Mouse (Mus musculus): ENCODE measurements around the gene Prkd2. TPM values are rescaled to one million over a fixed set of nuclear protein-coding genes. Genes with fewer than 3 reads are reported as not detected.

Prkd2 gene
- total and polyA plus RNA-seq, 3 experiments = 9.8 to 39.0 (median 18.0) TPM

DNA sequence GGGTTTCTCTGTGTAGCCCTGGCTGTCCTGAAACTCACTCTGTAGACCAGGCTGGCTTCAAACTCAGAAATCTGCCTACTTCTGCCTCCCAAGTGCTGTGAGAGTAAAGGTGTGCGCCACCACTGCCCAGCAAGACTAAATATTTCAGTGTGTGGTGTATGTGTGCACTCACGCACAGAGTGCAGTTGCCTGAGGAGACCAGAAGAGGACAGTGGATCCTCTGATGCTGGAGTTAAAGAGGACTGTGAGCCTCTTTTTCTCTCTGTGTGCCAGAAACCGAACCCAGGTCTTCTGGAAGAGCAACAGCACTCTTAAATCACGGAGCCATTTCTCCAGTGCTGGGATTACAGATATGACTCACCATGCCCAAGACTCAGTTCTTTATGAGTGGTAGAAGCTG lies 30.7 kb downstream of the Prkd2 start:
- DNase-seq (ENCODE audit: extremely low read depth) = no peak
- Histone ChIP-seq H3K27ac (ENCODE audit: insufficient read depth, low read depth) (no peak overlapping the region), H3K79me2 (replicated peaks; ENCODE audit: control insufficient read depth, extremely low read depth, insufficient read depth, poor library complexity, severe bottlenecking) (no peaks in the 10 kb centered on the region), H3K4me2 (ENCODE audit: insufficient read depth, low read depth, poor library complexity, severe bottlenecking) (no peak overlapping the region), H3K27me3 (replicated peaks) (no peaks in the 10 kb centered on the region), H3K9me3 (replicated peaks; ENCODE audit: low read length) (no peaks in the 10 kb centered on the region), H3K9ac (ENCODE audit: insufficient read depth, low read depth) (no peak overlapping the region), H3K4me3 (replicated peaks in 1 of 3; ENCODE audit: low read depth in 2 of 3, low read length in 2 of 3, poor library complexity in 1 of 3) (no peak overlapping the region), H3K4me1 (ENCODE audit: control insufficient read depth in 1 of 2, insufficient read depth in 2 of 2) (peaks cover 6 to 26% of the 10 kb centered on the region in 2 experiments), H3K36me3 (replicated peaks in 1 of 2; ENCODE audit: control insufficient read depth in 1 of 2, insufficient read depth in 1 of 2, low read length in 1 of 2) (peaks cover 26 to 49% of the 10 kb centered on the region in 2 experiments)
- in situ Hi-C loops (cut with MboI; ENCODE audit: low pct_ligation_motif_present, low pct_unique_long_range_greater_than_20kb, low sequenced_read_pairs) (loop anchor here (5.0 kb wide), 1 partner anchor 34 kb away; the partner anchor contains the start of gene Ptgir), dilution Hi-C loops (cut with MboI; ENCODE audit: extremely low pct_ligation_motif_present, extremely low pct_unique_long_range_greater_than_20kb, low sequenced_read_pairs) (no loop called here)
- TF ChIP-seq JUN (IDR thresholded peaks at IDR 0.05; ENCODE audit: insufficient read depth, low read depth, low read length) (no peak), BHLHE40 (IDR thresholded peaks at IDR 0.05; ENCODE audit: low read depth, low read length) (no peak), EP300 (IDR thresholded peaks at IDR 0.05; ENCODE audit: low read length) (no peak), MYC (IDR thresholded peaks at IDR 0.05; ENCODE audit: low read depth, low read length) (no peak), SIN3A (IDR thresholded peaks at IDR 0.05; ENCODE audit: low read length) (no peak), MXI1 (IDR thresholded peaks at IDR 0.05; ENCODE audit: low read depth, low read length) (no peak), GABPA (IDR thresholded peaks at IDR 0.05; ENCODE audit: insufficient replicate concordance, low read depth, low read length) (no peak), ELF1 (IDR thresholded peaks at IDR 0.05; ENCODE audit: low read depth, low read length) (no peak), POLR2A (IDR thresholded peaks at IDR 0.05; ENCODE audit: low read depth, low read length) (no peak), MAX (IDR thresholded peaks at IDR 0.05; ENCODE audit: low read length) (no peak), MAZ (IDR thresholded peaks at IDR 0.05; ENCODE audit: low read depth, low read length) (no peak), ZMIZ1 (IDR thresholded peaks at IDR 0.05; ENCODE audit: low read depth, low read length) (no peak), ETS1 (conservative IDR thresholded peaks at IDR 0.05; ENCODE audit: low read depth, low read length) (no peak), NRF1 (IDR thresholded peaks at IDR 0.05; ENCODE audit: low read depth, low read length) (no peak), KAT2A (IDR thresholded peaks at IDR 0.05; ENCODE audit: insufficient replicate concordance, low read length) (no peak), MEF2A (IDR thresholded peaks at IDR 0.05; ENCODE audit: borderline replicate concordance, low read depth, low read length) (no peak)

DNA sequence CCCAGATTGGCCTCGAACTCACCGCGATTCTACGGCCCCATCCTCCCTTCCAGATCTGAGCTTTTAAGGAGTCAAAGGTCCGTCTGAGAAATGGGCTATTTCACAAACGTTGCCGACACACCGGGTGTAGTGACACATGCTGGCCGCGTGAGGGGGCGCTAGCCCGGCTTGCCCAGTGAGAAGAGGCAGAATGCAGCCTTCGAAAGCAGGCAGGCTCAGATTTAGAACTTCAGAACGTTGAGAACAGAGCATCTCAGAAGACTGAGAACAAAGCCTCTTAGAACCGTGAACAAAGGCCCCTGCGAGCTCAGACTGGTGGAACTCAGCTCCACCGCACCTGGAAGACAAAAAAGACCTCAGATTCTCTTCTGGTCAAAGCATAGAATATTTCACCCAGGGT lies 31.5 kb downstream of the Prkd2 start:
- dilution Hi-C loops (cut with MboI; ENCODE audit: extremely low pct_ligation_motif_present, extremely low pct_unique_long_range_greater_than_20kb, low sequenced_read_pairs) = no loop called here

More for the DNA sequence above, 31.5 kb downstream of the Prkd2 start:
- DNase-seq (ENCODE audit: extremely low read depth) = peak; percentile 84
- H3K27ac ChIP-seq (ENCODE audit: insufficient read depth, low read depth) = peak overlapping the region; percentile 43; the same call in 1 of the 2 replicates
- peaks cover 21 to 47% of the 10 kb centered on the region in 2 experiments for H3K36me3 ChIP-seq (replicated peaks in 1 of 2; ENCODE audit: control insufficient read depth in 1 of 2, insufficient read depth in 1 of 2, low read length in 1 of 2)
- peak overlapping the region; percentile 83 for H3K4me2 ChIP-seq (ENCODE audit: insufficient read depth, low read depth, poor library complexity, severe bottlenecking)
- H3K79me2 ChIP-seq (replicated peaks; ENCODE audit: control insufficient read depth, extremely low read depth, insufficient read depth, poor library complexity, severe bottlenecking) = no peaks in the 10 kb centered on the region
- no peak for TF ChIP-seq ETS1 (conservative IDR thresholded peaks at IDR 0.05; ENCODE audit: low read depth, low read length)
- 0 out of 2 replicates have a peak, but pooled peaks have one; percentile 37 for TF ChIP-seq ZC3H11A (IDR thresholded peaks at IDR 0.05; ENCODE audit: low read depth, low read length)
- TF ChIP-seq SMC3 (IDR thresholded peaks at IDR 0.05; ENCODE audit: low read depth, low read length) = peak; percentile 95
- peak; percentile 57 for TF ChIP-seq MAX (IDR thresholded peaks at IDR 0.05; ENCODE audit: low read length)
- no peak for TF ChIP-seq ZNF384 (IDR thresholded peaks at IDR 0.05; ENCODE audit: low read depth, low read length)
- TF ChIP-seq E2F4 (IDR thresholded peaks at IDR 0.05; ENCODE audit: insufficient replicate concordance, low read depth, low read length) = no peak
- 0 out of 2 replicates have a peak, but pooled peaks have one; percentile 28 for TF ChIP-seq NRF1 (IDR thresholded peaks at IDR 0.05; ENCODE audit: low read depth, low read length)
- TF ChIP-seq MAFK (IDR thresholded peaks at IDR 0.05; ENCODE audit: insufficient replicate concordance, low read length) = no peak
- TF ChIP-seq TCF12 (IDR thresholded peaks at IDR 0.05; ENCODE audit: low read depth, low read length) = peak; percentile 41; the same call in 1 of the 2 replicates
- TF ChIP-seq MEF2A (IDR thresholded peaks at IDR 0.05; ENCODE audit: borderline replicate concordance, low read depth, low read length) = peak; percentile 60; the same call in 1 of the 2 replicates
- TF ChIP-seq CTCF (conservative IDR thresholded peaks at IDR 0.05 in 1 of 2, IDR thresholded peaks at IDR 0.05 in 1 of 2; ENCODE audit: low read depth in 2 of 2, low read length in 2 of 2) = peak; percentile 77 to 96
- TF ChIP-seq TBP (conservative IDR thresholded peaks at IDR 0.05; ENCODE audit: low read depth, low read length) = no peak
- TF ChIP-seq POLR2AphosphoS2 (IDR thresholded peaks at IDR 0.05; ENCODE audit: low read depth, low read length) = no peak
- TF ChIP-seq RAD21 (IDR thresholded peaks at IDR 0.05; ENCODE audit: low read depth, low read length) = peak; percentile 88
- in situ Hi-C loops (cut with MboI; ENCODE audit: low pct_ligation_motif_present, low pct_unique_long_range_greater_than_20kb, low sequenced_read_pairs) = loop anchor here (5.0 kb wide), 1 partner anchor 33 kb away; the partner anchor contains the start of gene Ptgir
- H3K27me3 ChIP-seq (replicated peaks) = no peaks in the 10 kb centered on the region
- H3K4me3 ChIP-seq (replicated peaks in 1 of 3; ENCODE audit: low read depth in 2 of 3, low read length in 2 of 3, poor library complexity in 1 of 3) = peak overlapping the region; percentile 35 to 57 (median 39)
- peak overlapping the region; percentile 81 for H3K9ac ChIP-seq (ENCODE audit: insufficient read depth, low read depth)
- H3K9me3 ChIP-seq (replicated peaks; ENCODE audit: low read length) = no peaks in the 10 kb centered on the region
- H3K4me1 ChIP-seq (ENCODE audit: control insufficient read depth in 1 of 2, insufficient read depth in 2 of 2) = peaks cover 6 to 29% of the 10 kb centered on the region in 2 experiments
